Mouse (Mus musculus) adrenal gland, postnatal 4 days (tissue): Measurements from ENCODE around the gene Tdgf1. TPM values are rescaled to one million over a fixed set of nuclear protein-coding genes. Genes with fewer than 3 reads are reported as not detected.

Source experiments
- DNase-seq, 2 experiments: peaks; one replicate each; pipeline ENCODE4 v3.0.0; 2021 to 2022; ENCODE audit warnings: low spot score in 2 of 2, mixed read lengths in 2 of 2
- total RNA-seq, 2 experiments: library from RNA; stranded (reverse); gene quantifications; 2 replicates each; pipeline ENCODE4 v1.2.3; 2021

The Tdgf1 gene
- total RNA-seq, 2 experiments from 2014 or later, result 0.17 TPM; not detected in 1

- no peak for DNase-seq
Observed at GRCm38 (mm10) chr9:110915466-110915865, 30.5 kb downstream of the Tdgf1 start.

GRCm38 (mm10) chr9:110914631-110915236 is 31.2 kb downstream of the Tdgf1 start:
- DNase-seq, result no peak

- DNase-seq, result no peak
Observed at GRCm38 (mm10) chr9:110909371-110909967, 36.5 kb downstream of the Tdgf1 start.

- no peak for DNase-seq
Observed at GRCm38 (mm10) chr9:110908631-110909016, 37.3 kb downstream of the Tdgf1 start.

DNA sequence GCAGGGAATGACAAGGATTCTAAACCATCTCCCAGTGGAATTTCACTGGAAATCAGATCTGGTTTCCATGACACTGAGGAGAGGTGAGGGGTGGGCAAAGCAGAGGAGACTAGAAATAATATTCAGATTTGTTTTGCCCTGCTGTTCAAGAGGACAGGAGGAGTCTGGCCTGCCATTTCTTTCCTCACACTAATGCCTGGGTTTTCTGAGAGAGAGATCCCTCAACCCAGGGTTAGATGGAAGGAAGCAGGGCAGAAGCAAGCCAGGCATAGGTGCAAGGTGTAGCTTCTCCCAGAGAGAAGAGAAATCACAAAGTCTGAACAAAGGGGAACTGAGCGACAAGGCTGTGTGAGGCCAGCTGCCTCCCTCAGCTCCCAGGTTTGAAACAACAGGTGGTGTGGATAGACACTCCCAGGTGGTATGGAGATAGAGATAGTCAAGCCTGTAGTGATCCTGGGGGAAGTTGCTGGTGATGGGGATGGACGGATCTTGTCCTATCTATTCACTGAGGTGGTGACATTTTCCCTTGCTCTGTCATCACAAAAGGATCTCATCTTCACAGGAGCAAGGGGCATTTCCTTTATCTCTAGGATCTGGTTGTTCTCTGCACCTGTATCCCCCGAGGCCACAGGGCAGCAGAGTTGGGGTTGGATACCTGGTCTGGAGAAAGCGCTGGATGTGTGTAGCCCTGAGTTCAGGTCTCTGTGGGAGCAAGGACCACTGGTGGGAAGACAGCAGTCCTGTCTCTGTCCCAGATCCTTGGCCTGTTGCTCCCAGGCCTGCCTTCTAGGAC is 37.9 kb downstream of the Tdgf1 start:
- no peak for DNase-seq

GRCm38 (mm10) chr9:110907201-110907837 is 38.6 kb downstream of the Tdgf1 start:
- no peak for DNase-seq

GRCm38 (mm10) chr9:110902271-110902670 is 43.7 kb downstream of the Tdgf1 start:
- DNase-seq, result no peak

DNA sequence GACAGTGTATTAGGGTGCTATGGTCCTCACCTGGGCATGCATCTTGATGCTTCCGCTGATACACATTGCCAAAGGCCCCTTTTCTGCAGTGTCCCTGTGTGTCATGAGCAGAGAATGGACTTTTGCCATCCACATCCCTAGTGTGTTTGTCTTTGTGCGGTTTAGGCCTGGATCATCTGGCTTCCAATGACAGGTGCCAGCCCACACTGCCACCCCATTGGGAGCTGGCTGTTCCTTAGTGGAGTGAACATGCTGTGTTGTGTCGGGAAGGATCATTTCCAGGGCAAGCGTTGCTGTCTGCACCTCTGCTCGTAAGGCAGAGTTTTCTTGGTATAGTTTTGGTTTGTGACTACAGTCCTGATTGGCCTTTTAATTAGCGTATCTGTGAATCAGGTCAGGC is 44.8 kb downstream of the Tdgf1 start:
- no peak for DNase-seq

DNA sequence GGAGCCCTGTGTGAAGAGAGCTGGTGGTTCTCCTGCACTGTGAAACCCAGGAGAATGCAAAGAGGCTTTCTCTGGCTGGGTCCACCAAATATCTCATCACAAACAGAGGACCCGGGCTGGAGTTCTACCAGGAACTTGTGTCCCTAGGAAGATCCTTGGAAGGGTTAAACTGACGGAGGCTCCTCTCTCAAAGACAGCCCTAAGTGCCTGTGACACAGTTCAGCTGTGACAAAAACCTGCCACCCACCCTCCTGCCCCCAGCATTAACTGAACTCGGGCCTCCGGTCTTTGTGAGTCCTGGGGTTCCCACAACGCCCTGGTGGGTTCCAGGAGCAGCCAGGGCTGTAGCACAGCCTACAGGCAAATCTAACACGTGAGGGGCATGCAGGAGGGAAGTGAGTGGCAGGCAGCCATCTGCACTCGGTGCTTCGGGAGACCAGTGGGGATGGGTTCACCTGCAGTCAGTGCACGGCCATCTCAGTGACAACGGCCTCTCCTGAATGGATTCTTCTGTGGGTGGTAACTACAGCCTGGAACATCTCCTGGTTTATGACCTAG is 46.4 kb downstream of the Tdgf1 start:
- DNase-seq, result no peak

DNA sequence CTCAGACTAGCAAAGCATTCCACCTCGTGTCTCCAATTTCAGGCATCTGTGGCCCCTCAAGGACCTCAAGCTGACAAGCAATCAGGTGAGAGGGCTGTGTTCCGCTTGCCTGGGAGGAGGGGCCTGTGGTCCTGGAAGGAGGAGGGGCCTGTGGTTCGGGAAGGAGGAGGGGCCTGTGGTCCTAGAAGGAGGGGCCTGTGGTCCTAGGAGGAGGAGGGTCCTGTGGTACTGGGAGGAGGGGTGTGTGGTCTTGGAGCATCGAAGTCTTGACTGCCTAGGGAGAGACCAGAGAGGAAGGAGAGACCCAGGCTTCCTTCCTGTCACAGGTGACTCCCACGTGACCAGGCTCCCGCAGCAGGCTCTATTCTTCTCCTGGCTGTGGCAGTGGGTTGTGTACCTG is 49.4 kb downstream of the Tdgf1 start:
- no peak for DNase-seq

GRCm38 (mm10) chr9:110895994-110896393 is 50.0 kb downstream of the Tdgf1 start:
- DNase-seq, result no peak

DNA sequence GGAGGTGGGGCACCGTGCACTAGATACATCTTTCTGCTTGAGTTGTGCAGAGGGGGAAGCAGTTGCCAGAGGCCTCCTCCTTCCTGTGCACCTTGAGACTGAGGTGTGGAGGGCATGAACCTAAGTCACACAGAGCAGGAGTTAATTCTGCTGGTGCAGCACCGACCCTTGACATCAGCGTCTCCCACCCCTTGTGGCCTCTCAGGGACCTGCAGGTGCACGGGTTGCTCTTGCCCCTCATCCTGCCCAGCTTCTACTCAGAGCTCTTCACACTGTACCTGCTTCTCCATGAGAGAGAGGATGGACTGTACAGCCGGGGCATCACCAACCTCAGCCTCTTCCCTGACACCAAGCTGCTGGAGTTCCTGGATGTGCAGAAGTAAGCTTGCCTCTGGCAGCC is 50.5 kb downstream of the Tdgf1 start:
- no peak for DNase-seq

DNA sequence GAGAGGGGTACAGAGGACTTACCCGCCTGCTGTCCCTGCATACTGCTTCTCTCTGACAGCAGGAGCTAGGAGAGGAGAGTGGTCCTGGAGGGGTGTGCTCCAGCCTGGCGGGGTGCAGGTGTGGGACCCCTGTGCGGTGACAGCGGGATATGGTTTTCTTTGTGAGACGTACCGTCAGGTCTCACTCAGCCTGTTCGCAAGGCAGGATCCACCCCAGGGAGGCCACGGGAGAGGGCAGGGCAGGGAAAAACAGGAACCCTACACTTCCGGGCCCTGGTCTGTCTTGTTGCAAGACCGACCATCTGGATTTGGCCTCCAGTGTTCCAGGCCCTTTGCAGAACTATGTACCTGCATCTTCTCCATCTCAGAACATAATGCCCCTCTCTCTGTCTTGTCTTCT is 52.5 kb downstream of the Tdgf1 start:
- DNase-seq, result no peak

- no peak for DNase-seq
Observed at GRCm38 (mm10) chr9:110892552-110892951, 53.4 kb downstream of the Tdgf1 start.

GRCm38 (mm10) chr9:110891077-110891828 is 54.7 kb downstream of the Tdgf1 start:
- DNase-seq, result no peak

DNA sequence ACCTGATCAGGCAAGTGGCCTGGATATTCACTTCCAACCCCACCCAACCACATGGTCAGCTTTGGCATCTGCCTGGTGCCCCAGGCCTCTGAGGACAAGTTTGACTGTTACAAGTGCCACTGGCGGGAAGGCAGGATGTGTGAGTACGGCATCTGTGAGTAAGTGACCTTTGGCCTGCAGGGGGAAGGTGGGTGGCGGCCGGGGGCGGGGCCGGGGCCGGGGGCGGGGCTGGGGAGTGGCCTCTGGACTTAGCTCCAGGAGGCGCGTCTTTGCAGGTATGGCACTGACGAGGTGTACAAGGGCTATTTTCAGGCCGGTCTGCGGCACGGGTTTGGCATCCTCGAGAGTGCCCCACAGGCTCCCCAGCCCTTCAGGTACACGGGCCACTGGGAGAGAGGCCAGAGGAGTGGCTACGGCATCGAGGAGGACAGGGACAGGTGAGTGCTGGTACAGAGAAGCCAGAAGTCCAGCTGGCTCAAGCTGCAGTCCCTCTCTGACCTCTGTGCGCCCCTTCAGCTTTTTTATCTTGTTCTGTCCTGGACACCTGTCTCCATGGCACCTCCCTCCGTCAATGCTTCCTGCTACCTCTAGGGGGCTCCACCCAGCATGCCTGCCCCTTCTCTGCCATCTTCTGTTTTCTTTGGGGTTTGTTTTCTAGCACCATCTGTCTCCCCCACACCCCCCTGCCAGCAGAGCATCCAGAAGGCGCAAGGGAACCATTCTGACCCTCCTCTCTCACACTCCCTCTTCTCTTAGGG is 55.8 kb downstream of the Tdgf1 start:
- no peak for DNase-seq
